Mouse (Mus musculus): Measurements from ENCODE around the gene Frmd4a. TPM values are rescaled to one million over a fixed set of nuclear protein-coding genes. Genes with fewer than 3 reads are reported as not detected.
A peak's percentile ranks its signal among the peaks of the same experiment; 100 is the strongest.

Gene Frmd4a
- polyA plus RNA-seq, 1 experiment from 2014 or later, result 6.6 TPM

DNA sequence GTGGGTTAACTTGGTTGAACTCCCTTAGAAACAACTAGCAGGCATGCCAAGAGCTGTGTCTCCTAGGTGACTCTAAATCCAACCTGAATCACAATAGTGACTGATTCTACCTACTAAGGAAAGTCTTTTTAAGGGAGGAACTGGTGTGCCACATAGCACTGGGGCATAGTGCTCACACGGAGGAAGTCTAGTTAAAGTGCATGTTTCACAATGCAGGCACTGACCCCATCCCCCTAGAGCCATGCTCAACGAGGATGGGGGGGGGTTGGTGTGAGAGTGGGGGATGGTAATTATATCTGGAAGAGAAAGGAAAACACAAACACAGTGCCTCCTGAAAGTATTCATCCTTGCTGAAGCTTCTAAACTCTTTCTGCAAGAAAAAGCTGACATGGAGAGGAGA lies 533.9 kb downstream of the Frmd4a start:
- Histone ChIP-seq H3K4me2 (ENCODE audit: low read depth, low read length) (peak overlapping the region; percentile 16; the same call in 1 of the 2 replicates), H3K9ac (replicated peaks) (no peak overlapping the region), H3K27me3 (ENCODE audit: insufficient read depth, low read length) (no peaks in the 10 kb centered on the region), H3K36me3 (replicated peaks; ENCODE audit: insufficient read depth, low read length) (no peaks in the 10 kb centered on the region), H3K4me3 (ENCODE audit: low read depth, low read length) (no peak overlapping the region), H3K27ac (ENCODE audit: low read depth) (peak overlapping the region; percentile 37; the same call in 1 of the 2 replicates), H3K9me3 (ENCODE audit: low read length) (no peaks in the 10 kb centered on the region), H3K4me1 (ENCODE audit: insufficient read depth) (peaks cover 26% of the 10 kb centered on the region)
- TF ChIP-seq EP300 (IDR thresholded peaks at IDR 0.05; ENCODE audit: low read depth), result no peak
- no peak for TF ChIP-seq CTCF (IDR thresholded peaks at IDR 0.05; ENCODE audit: low read depth)
- DNase-seq, result no peak
- 0 out of 2 replicates have a peak, but pooled peaks have one; percentile 26 for ATAC-seq
- 11% methylated on average over 2 of the region's 2 CpGs for WGBS (ENCODE audit: insufficient replicate concordance)

DNA sequence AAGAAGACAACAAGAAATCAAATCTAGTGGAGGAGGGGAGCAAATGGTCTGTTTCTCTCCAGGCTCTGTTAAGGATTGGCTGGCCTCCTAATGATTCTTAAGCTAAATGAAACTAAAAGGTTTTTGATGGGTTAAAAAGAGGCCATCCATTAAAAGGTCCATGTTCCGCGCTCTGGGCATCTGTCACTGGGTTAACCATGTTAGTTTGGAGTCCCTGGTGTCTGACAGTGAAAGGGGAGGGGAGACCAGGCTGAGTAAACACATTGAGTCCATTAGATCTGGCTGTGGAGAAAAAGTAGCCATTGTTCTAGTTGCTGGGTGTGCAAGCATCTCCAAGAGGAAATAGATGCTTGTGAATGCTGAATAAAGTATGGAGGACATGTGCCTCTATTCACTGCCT lies 534.3 kb downstream of the Frmd4a start:
- peaks cover 30% of the 10 kb centered on the region for H3K4me1 ChIP-seq (ENCODE audit: insufficient read depth)
- H3K27ac ChIP-seq (ENCODE audit: low read depth), result no peak overlapping the region
- TF ChIP-seq CTCF (IDR thresholded peaks at IDR 0.05; ENCODE audit: low read depth) (no peak), EP300 (IDR thresholded peaks at IDR 0.05; ENCODE audit: low read depth) (no peak)

GRCm38 (mm10) chr2:4552486-4552885 lies 535.0 kb downstream of the Frmd4a start:
- Histone ChIP-seq H3K9ac (replicated peaks) (no peak overlapping the region), H3K27me3 (ENCODE audit: insufficient read depth, low read length) (no peaks in the 10 kb centered on the region), H3K36me3 (replicated peaks; ENCODE audit: insufficient read depth, low read length) (no peaks in the 10 kb centered on the region), H3K4me2 (ENCODE audit: low read depth, low read length) (no peak overlapping the region), H3K4me1 (ENCODE audit: insufficient read depth) (peaks cover 36% of the 10 kb centered on the region), H3K9me3 (ENCODE audit: low read length) (no peaks in the 10 kb centered on the region), H3K27ac (ENCODE audit: low read depth) (no peak overlapping the region), H3K4me3 (ENCODE audit: low read depth, low read length) (no peak overlapping the region)
- no peak for DNase-seq
- WGBS (ENCODE audit: insufficient replicate concordance), result 54% methylated on average over 4 of the region's 4 CpGs
- no peak for TF ChIP-seq CTCF (IDR thresholded peaks at IDR 0.05; ENCODE audit: low read depth)
- peak; percentile 70 for TF ChIP-seq EP300 (IDR thresholded peaks at IDR 0.05; ENCODE audit: low read depth)
- no peak; the same call in 1 of the 2 replicates for ATAC-seq

More for the DNA sequence above, 534.3 kb downstream of the Frmd4a start:
- ATAC-seq (no peak), DNase-seq (no peak)
- no peaks in the 10 kb centered on the region for H3K36me3 ChIP-seq (replicated peaks; ENCODE audit: insufficient read depth, low read length)
- H3K9ac ChIP-seq (replicated peaks), result no peak overlapping the region
- H3K9me3 ChIP-seq (ENCODE audit: low read length), result no peaks in the 10 kb centered on the region
- no peak overlapping the region for H3K4me2 ChIP-seq (ENCODE audit: low read depth, low read length)
- 95% methylated on average over 2 of the region's 2 CpGs for WGBS (ENCODE audit: insufficient replicate concordance)
- no peak overlapping the region for H3K4me3 ChIP-seq (ENCODE audit: low read depth, low read length)
- no peaks in the 10 kb centered on the region for H3K27me3 ChIP-seq (ENCODE audit: insufficient read depth, low read length)

GRCm38 (mm10) chr2:4555221-4555631 lies 537.7 kb downstream of the Frmd4a start:
- TF ChIP-seq EP300 (IDR thresholded peaks at IDR 0.05; ENCODE audit: low read depth) (no peak), CTCF (IDR thresholded peaks at IDR 0.05; ENCODE audit: low read depth) (no peak)
- Histone ChIP-seq H3K9ac (replicated peaks) (no peak overlapping the region), H3K4me3 (ENCODE audit: low read depth, low read length) (no peak overlapping the region), H3K4me1 (ENCODE audit: insufficient read depth) (peaks cover 39% of the 10 kb centered on the region), H3K27me3 (ENCODE audit: insufficient read depth, low read length) (no peaks in the 10 kb centered on the region), H3K9me3 (ENCODE audit: low read length) (no peaks in the 10 kb centered on the region), H3K27ac (ENCODE audit: low read depth) (peak overlapping the region; percentile 44; the same call in 1 of the 2 replicates), H3K4me2 (ENCODE audit: low read depth, low read length) (no peak overlapping the region), H3K36me3 (replicated peaks; ENCODE audit: insufficient read depth, low read length) (no peaks in the 10 kb centered on the region)
- WGBS (ENCODE audit: insufficient replicate concordance), result 44% methylated on average over 7 of the region's 7 CpGs
- DNase-seq, result no peak
- ATAC-seq, result peak; percentile 7; the same call in 1 of the 2 replicates

- H3K4me1 ChIP-seq (ENCODE audit: insufficient read depth), result peaks cover 35% of the 10 kb centered on the region
- TF ChIP-seq EP300 (IDR thresholded peaks at IDR 0.05; ENCODE audit: low read depth) (no peak), CTCF (IDR thresholded peaks at IDR 0.05; ENCODE audit: low read depth) (no peak)
- WGBS (ENCODE audit: insufficient replicate concordance), result 82% methylated on average over 10 of the region's 10 CpGs
Measured at GRCm38 (mm10) chr2:4556188-4556587, 538.7 kb downstream of the Frmd4a start.

GRCm38 (mm10) chr2:4557028-4557427 lies 539.5 kb downstream of the Frmd4a start:
- ATAC-seq (no peak), DNase-seq (no peak)
- WGBS (ENCODE audit: insufficient replicate concordance), result 24% methylated on average over 4 of the region's 4 CpGs
- Histone ChIP-seq H3K4me2 (ENCODE audit: low read depth, low read length) (peak overlapping the region; percentile 86), H3K36me3 (replicated peaks; ENCODE audit: insufficient read depth, low read length) (no peaks in the 10 kb centered on the region), H3K27ac (ENCODE audit: low read depth) (peak overlapping the region; percentile 99), H3K4me1 (ENCODE audit: insufficient read depth) (peaks cover 35% of the 10 kb centered on the region), H3K9me3 (ENCODE audit: low read length) (no peaks in the 10 kb centered on the region), H3K4me3 (ENCODE audit: low read depth, low read length) (no peak overlapping the region), H3K9ac (replicated peaks) (no peak overlapping the region), H3K27me3 (ENCODE audit: insufficient read depth, low read length) (no peaks in the 10 kb centered on the region)
- no peak for TF ChIP-seq EP300 (IDR thresholded peaks at IDR 0.05; ENCODE audit: low read depth)
- no peak for TF ChIP-seq CTCF (IDR thresholded peaks at IDR 0.05; ENCODE audit: low read depth)

More at GRCm38 (mm10) chr2:4556188-4556587, 538.7 kb downstream of the Frmd4a start:
- Histone ChIP-seq H3K27me3 (ENCODE audit: insufficient read depth, low read length) (no peaks in the 10 kb centered on the region), H3K36me3 (replicated peaks; ENCODE audit: insufficient read depth, low read length) (no peaks in the 10 kb centered on the region), H3K9me3 (ENCODE audit: low read length) (no peaks in the 10 kb centered on the region), H3K9ac (replicated peaks) (no peak overlapping the region), H3K4me2 (ENCODE audit: low read depth, low read length) (no peak overlapping the region), H3K4me3 (ENCODE audit: low read depth, low read length) (no peak overlapping the region), H3K27ac (ENCODE audit: low read depth) (peak overlapping the region; percentile 44; the same call in 1 of the 2 replicates)
- DNase-seq, result no peak
- ATAC-seq, result no peak

All from liver, postnatal 0 days (tissue).